Mouse (Mus musculus) liver, adult 10 weeks (tissue): ENCODE data around the gene Pax3. TPM values are rescaled to one million over a fixed set of nuclear protein-coding genes. Genes with fewer than 3 reads are reported as not detected.

ENCODE experiments used
- polyA plus RNA-seq: library from polyadenylated mRNA; stranded (reverse); fragments of 350-450 nt; fragmentation: Illumina TruSeq; extraction: RNeasy Lipid Tissue Mini Kit (QIAGEN cat#74804); gene quantifications from one replicate; pipeline ENCODE4 v1.2.3, GENCODE M21; 2014; ENCODE audit warnings: low read depth, low replicate concordance

Gene Pax3
- polyA plus RNA-seq = not detected

DNA sequence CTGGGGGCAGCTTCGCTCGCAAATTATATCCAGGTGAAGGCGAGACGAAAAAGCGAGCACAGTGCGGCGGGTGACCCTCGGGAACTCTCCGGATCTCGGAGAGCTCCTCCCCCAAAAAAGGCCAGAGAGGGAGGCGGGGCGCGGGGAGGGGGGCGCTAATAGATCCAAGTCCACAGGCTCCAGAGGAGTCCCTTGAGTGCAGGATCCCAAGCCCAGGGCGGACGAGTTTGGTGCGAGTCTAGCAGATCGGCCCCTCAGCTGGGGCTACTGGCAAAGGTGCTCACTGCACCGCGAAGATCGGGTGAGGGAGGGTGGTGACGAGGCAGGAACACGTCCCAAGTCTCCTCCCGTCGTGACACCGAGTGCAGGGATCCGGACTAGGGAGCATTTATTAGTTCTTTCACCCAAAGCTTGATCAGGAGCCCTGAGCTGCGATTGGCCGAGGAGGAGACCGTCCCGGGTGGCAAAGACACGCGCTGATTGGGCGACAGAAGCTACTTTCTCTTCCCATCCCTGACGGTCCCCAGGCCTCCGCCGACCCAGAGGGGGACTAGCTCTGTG, at the start of gene Pax3:
Pax3 (minus strand) TSS at position 384 of the 561 bp plus-strand sequence.

Other genes starting within 250 kb of the Pax3 start
- gene Sgpp2, start 113.2 kb upstream of the Pax3 start, polyA plus RNA-seq = 0.16 TPM